Mouse (Mus musculus): ENCODE results near the gene Efna1. TPM values are rescaled to one million over a fixed set of nuclear protein-coding genes. Genes with fewer than 3 reads are reported as not detected.
A peak's percentile ranks its signal among the peaks of the same experiment; 100 is the strongest.

The Efna1 gene
- polyA plus RNA-seq (2016; fragmentation: Nextera tagmentation; extraction: Ambion mirVana) = 32.0 and 37.7 TPM in 2 replicates

DNA sequence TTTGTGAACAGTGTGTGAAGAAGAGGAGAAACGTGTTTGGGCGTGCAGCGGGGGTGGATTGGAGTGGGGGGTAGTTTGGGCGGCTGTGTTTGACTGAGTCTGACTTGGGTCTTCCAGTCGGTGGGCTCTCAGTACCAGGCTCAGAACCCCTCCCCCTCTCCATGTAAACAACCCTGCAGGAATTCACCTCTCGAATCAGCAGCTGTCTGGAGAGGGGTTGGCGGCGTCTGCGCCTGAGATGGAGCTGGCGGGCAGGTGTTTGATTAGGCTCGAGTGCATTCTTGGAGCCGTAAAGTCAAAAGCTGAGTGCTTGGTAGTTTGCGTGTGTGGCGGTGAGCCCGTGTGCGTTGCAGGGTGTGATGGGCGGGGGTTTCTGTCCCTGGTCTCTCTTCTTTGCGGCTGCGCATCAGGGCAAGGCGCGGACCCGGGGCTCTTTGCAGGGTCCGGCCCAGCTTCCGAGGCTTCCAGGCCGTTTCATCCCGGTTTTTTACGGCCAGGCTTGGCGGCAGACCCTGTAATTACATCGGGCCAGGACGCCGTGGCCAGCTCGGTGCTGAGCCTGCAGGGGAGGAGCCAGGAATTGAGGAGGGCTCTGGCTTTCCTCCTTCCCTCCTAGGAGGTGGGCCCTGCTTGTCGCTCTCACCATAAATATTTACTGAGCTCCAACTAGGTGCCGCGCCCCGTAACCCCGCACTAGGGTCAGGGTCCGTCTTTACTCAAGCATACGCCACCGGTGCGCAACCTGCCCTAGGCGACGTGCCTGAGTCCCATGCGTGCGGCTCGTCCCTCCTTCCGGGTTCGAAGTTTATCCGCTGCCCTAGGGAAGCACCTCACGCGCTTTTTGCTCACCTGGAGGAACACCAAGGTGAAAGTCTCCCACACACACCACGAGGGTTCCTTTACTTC is at the start of gene Efna1:
Gene Efna1, minus strand, starts transcription at position 537 of the 906 bp plus-strand sequence.
- Histone ChIP-seq H3K4me3 (peak within 1 kb of the TSS; percentile 77), H3K27ac (peak within 1 kb of the TSS; percentile 92), H3K4me1 (peaks cover 65% of the 10 kb centered on the region), H3K9me3 (no peaks in the 10 kb centered on the region), H3K36me3 (peaks cover 7% of the 10 kb centered on the region), H3K27me3 (ENCODE audit: insufficient read depth, poor library complexity, severe bottlenecking) (0 out of 2 replicates have a peak, but pooled peaks cover 13% of the 10 kb centered on the region)
- WGBS = under 1% methylated on average over 52 of the region's 52 CpGs
- DNase-seq (ENCODE audit: low spot score) = no peak

DNA sequence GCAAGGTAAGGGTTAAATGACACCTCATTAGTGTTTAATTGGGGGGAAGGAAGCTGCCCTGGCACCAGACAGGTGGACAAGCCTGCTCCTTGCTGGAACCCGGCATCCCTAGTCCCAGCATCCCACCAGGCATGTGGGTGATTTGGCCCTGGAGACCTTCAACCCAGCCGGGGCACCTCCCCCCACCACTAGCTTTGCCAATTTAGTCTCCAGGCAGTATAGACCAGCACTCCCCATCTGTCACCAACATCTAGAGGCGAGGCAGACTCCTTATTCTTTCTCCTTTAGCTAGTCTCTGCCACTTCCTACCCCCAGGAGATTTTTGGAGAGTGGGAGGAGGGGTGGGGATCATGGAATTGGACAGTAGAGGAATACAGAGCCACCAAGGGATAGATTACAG is 49.4 kb upstream of the Efna1 start:
- Histone ChIP-seq H3K9me3 (no peaks in the 10 kb centered on the region), H3K27ac (no peak overlapping the region), H3K27me3 (ENCODE audit: insufficient read depth, poor library complexity, severe bottlenecking) (peaks cover 37% of the 10 kb centered on the region), H3K36me3 (peaks cover 28% of the 10 kb centered on the region), H3K4me1 (peaks cover 49% of the 10 kb centered on the region), H3K4me3 (no peak overlapping the region)
- DNase-seq (ENCODE audit: low spot score) = no peak
- 51% methylated on average over 3 of the region's 3 CpGs for WGBS

DNA sequence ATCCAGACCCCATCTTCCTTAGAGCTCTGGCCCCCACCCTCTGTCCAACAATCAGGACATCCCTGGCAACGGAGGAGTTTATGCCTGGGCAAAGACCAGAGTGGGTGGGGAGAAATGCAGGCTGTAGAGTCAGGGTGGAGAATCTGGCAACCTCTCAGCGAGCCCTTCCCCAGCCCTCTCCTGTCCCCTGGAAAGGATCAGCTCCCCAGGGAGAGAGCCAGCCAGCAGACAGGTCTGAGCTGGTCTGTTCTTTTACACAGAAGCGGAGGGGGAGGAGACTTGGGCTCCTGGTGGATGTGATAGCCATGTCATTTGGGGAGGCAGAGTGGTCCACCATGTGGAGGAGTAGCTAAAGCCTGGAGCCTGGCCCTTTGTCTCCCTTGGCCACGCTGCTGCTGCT is 47.7 kb upstream of the Efna1 start:
- H3K9me3 ChIP-seq = no peaks in the 10 kb centered on the region
- no peak for DNase-seq (ENCODE audit: low spot score)
- peaks cover 11% of the 10 kb centered on the region for H3K36me3 ChIP-seq
- H3K27ac ChIP-seq = peak overlapping the region; percentile 42; the same call in 1 of the 2 replicates
- peaks cover 49% of the 10 kb centered on the region for H3K4me1 ChIP-seq
- no peak overlapping the region for H3K4me3 ChIP-seq
- 8% methylated on average over 4 of the region's 4 CpGs for WGBS
- peaks cover 46% of the 10 kb centered on the region for H3K27me3 ChIP-seq (ENCODE audit: insufficient read depth, poor library complexity, severe bottlenecking)

DNA sequence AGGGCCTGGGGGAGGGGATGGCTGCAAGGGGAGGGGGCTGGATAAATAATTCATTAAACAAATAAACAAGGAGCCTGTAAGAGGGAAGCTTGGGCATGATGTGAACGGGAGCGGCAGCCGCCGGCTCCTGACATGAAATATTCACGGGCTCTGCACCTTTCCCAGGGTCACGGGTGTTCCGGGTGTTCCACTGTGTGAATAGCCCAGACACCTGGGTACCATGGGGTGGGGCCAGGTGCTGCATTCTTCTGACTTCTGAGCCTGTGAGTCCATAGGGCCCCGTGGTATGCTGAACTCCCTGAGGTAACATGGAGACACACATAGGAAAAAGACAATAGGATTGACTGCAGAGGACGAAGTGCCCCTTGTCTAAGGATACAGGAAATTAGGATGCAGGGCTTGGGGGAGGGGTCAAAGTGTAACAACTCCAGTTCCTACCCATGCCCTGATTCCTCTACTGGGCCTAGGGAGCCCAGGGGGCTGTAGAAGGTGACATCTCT is 46.5 kb upstream of the Efna1 start:
- DNase-seq (ENCODE audit: low spot score) = no peak
- 50% methylated on average over 9 of the region's 9 CpGs for WGBS
- Histone ChIP-seq H3K4me1 (peaks cover 46% of the 10 kb centered on the region), H3K36me3 (no peaks in the 10 kb centered on the region), H3K27me3 (ENCODE audit: insufficient read depth, poor library complexity, severe bottlenecking) (peaks cover 50% of the 10 kb centered on the region), H3K4me3 (no peak overlapping the region), H3K27ac (no peak overlapping the region), H3K9me3 (no peaks in the 10 kb centered on the region)

DNA sequence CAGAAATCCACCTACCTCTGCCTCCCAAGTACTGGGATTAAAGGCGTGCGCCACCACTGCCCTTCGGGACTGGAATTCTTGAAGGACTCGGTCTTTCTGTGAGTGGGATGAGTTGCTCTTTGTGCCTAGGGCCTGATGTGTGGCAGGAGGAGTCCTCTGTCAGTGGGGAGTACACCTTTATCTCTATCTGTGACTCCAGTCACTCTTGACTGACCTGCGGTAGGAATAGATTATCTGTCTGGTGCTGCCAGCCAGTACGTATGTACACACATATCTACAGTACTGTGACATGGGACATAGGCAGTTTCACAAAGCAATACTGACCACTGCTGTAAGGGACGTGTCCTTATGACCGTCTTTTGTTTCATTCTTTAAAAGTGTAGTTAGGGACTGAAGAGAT is 44.9 kb upstream of the Efna1 start:
- Histone ChIP-seq H3K27ac (no peak overlapping the region), H3K4me3 (no peak overlapping the region), H3K27me3 (ENCODE audit: insufficient read depth, poor library complexity, severe bottlenecking) (peaks cover 65% of the 10 kb centered on the region), H3K4me1 (peaks cover 48% of the 10 kb centered on the region), H3K36me3 (no peaks in the 10 kb centered on the region), H3K9me3 (no peaks in the 10 kb centered on the region)
- WGBS = 81% methylated on average over 8 of the region's 8 CpGs
- no peak for DNase-seq (ENCODE audit: low spot score)

DNA sequence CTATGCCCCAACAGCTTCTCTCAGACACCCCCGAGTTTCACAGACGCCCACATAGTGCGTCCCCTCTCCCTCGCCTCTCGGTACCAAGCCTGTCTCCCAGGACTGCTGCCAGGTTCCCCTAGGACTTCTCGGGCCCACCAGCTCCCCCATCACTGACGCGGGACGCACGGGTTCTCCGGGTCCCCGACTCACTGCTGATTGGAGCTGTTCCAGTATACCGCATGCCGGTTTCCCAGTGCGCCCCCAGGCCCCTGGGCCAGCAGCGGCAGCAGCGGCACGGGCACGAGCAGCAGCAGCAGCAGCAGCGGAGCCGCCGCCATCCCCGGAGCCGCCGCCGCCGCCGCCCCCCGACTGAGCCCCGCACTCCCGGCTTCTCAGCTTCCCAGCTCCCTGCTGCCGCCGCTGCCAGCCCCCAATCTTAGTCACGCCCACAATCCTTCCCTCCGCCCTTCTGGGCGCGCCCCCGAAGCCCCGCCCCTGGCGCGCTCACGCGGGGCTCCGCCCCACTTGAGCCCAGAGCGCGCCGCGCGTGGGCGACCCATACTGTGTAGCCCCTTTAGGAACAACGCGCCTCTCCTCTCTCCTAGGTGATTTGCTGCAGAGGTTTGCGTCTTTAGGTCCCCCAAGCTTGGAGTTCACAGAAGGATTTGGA is 41.7 kb upstream of the Efna1 start, which contains the start of gene Efna3:
Gene Efna3, minus strand, starts transcription at position 452 of the 652 bp plus-strand sequence.
- Histone ChIP-seq H3K27me3 (ENCODE audit: insufficient read depth, poor library complexity, severe bottlenecking) (peaks cover 82% of the 10 kb centered on the region), H3K9me3 (no peaks in the 10 kb centered on the region), H3K36me3 (no peaks in the 10 kb centered on the region), H3K27ac (peak within 1 kb of the TSS; percentile 64), H3K4me3 (peak within 1 kb of the TSS; percentile 76), H3K4me1 (peaks cover 52% of the 10 kb centered on the region)
- WGBS = 1% methylated on average over 53 of the region's 53 CpGs
- DNase-seq (ENCODE audit: low spot score) = no peak

DNA sequence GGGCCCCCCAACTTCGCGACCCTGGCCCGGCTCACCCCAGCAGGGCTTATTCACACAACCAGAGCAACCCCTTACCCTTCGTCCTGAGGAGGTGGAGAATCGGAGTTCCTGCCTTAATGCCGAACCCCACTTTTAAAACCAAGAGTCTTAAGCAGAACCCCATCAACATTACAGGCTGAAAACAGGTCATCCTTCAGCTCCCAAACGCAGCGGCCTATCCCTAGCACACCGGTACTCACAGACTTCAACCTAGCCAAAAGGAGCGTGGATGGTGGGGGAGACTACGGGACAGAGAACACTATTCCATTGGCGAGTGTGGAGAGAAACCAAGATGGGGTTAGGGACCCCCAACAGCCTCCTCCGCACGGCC is 41.2 kb upstream of the Efna1 start:
- H3K27ac ChIP-seq = peak overlapping the region; percentile 64
- peaks cover 82% of the 10 kb centered on the region for H3K27me3 ChIP-seq (ENCODE audit: insufficient read depth, poor library complexity, severe bottlenecking)
- H3K36me3 ChIP-seq = no peaks in the 10 kb centered on the region
- no peaks in the 10 kb centered on the region for H3K9me3 ChIP-seq
- WGBS = under 1% methylated on average over 14 of the region's 14 CpGs
- H3K4me3 ChIP-seq = peak overlapping the region; percentile 76
- no peak for DNase-seq (ENCODE audit: low spot score)
- H3K4me1 ChIP-seq = peaks cover 50% of the 10 kb centered on the region

DNA sequence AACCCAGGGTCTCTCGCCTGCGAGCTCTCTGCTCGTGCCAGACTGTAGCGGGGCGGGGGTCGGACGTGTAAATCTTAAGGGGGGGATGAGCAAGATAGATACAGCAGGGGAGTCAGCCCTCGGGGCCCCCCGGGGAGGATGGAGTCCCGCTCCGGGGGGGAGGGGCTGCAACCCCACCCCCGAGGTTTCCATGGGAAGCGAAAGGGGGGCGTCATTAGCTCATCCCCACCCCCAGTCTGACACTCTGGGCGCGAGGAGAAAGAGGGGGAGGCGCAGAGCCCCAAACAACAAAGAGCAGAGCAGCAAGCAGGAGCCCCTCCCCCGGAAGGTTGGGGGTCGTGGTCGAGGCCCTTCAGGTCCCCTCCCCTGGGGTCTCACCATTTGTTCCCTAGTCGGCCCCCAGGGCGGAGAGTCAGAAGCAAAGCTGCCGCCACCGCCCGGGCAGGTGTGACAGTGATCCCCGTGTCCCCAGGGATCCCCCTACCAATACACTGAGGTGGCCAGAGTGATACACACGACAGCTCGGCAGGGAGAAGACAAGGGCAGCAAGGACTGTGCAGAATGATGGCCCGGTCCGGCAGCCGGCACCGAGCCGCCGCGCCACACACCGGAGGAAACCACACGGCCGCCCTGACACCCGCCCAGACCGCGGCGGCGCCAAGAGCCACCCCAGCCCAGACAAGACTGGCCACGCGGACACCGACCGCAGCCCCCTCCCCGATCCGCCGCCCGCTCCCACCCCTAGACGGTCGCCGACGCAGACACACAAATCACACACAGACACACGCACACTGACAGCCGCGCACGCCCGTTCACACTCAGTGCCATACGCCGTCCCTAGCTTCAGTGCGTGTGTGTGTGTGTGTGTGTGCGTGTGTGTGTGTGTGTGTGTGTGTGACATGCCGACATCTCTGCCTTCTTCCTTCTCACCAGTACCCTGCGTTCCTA is 40.5 kb upstream of the Efna1 start:
- WGBS = 1% methylated on average over 66 of the region's 66 CpGs
- no peak for DNase-seq (ENCODE audit: low spot score)
- Histone ChIP-seq H3K36me3 (no peaks in the 10 kb centered on the region), H3K27ac (peak overlapping the region; percentile 47), H3K9me3 (no peaks in the 10 kb centered on the region), H3K4me1 (peaks cover 53% of the 10 kb centered on the region), H3K4me3 (peak overlapping the region; percentile 76), H3K27me3 (ENCODE audit: insufficient read depth, poor library complexity, severe bottlenecking) (peaks cover 79% of the 10 kb centered on the region)

DNA sequence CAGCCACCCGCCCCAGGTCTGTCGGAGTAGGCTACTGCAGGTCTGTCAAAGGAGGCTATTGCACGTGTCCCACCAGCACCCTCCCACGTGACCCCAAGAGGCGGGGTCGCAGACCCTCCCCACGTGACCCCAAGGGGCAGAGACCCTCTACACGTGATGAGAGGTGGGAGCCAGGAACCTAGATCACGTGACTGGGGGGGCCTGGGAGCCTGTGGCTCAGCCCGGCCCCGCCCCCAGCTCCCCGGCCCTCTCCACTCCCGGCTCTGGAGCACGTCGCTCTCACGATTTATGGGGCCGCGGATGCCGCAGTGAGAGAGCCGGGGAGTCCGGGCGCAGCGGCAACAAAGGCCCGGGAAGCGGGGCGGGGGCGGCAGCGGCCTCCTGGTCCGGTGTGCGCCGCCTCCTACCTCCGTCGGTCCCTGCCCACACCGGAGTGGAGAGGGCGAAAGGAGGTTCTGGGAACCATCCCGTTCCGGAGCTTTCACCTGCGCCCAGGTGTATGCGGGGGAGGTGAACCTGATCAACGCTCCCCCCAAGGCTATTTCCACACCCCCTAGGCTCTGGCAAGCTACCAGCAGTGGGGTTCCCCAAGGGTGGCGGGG is 39.7 kb upstream of the Efna1 start:
- no peak for DNase-seq (ENCODE audit: low spot score)
- no peaks in the 10 kb centered on the region for H3K9me3 ChIP-seq
- peak overlapping the region; percentile 76 for H3K4me3 ChIP-seq
- H3K27ac ChIP-seq = peak overlapping the region; percentile 47
- peaks cover 75% of the 10 kb centered on the region for H3K27me3 ChIP-seq (ENCODE audit: insufficient read depth, poor library complexity, severe bottlenecking)
- no peaks in the 10 kb centered on the region for H3K36me3 ChIP-seq
- 2% methylated on average over 35 of the region's 41 CpGs for WGBS
- H3K4me1 ChIP-seq = peaks cover 61% of the 10 kb centered on the region

DNA sequence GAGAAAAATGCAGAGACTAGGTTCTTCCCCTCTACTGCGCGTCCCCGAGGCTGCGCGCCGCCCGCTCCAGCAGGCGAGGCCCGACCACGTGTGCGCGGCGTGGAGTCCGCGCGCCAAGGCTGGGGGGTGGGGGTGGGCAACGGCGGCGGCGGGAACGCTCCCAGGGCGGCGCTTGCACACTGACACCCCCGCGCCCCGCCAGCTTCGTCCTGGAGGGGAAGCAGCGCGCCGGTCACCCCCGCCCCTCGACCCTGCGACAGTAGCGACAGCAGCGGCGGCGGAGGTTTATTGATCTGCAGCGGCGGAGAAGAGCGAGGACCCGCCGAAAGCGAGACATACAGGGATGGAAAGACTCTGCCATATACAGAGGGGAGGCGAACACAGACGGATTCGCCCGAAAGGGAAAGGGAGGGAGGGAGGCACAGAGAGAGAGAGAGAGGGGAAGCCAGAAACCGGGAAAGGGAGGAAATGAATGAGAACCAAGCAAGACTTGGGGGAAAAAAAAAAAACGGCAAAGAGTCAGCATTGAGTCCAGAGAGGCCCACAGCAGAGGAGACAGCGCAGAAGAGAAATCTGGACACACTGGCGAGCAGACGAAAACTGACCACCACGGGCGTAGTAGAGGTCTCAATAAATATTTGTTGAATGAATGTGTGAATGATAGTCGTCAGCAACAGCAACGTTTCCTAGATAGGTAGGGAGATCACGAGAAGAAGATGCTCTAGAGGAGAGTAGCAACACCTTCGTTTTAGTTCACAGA is 38.8 kb upstream of the Efna1 start:
- no peak for DNase-seq (ENCODE audit: low spot score)
- 4% methylated on average over 58 of the region's 58 CpGs for WGBS
- Histone ChIP-seq H3K36me3 (no peaks in the 10 kb centered on the region), H3K4me1 (peaks cover 70% of the 10 kb centered on the region), H3K4me3 (peak overlapping the region; percentile 76), H3K27me3 (ENCODE audit: insufficient read depth, poor library complexity, severe bottlenecking) (peaks cover 75% of the 10 kb centered on the region), H3K27ac (0 out of 2 replicates have a peak overlapping the region, but pooled peaks have one; percentile 42), H3K9me3 (no peaks in the 10 kb centered on the region)

DNA sequence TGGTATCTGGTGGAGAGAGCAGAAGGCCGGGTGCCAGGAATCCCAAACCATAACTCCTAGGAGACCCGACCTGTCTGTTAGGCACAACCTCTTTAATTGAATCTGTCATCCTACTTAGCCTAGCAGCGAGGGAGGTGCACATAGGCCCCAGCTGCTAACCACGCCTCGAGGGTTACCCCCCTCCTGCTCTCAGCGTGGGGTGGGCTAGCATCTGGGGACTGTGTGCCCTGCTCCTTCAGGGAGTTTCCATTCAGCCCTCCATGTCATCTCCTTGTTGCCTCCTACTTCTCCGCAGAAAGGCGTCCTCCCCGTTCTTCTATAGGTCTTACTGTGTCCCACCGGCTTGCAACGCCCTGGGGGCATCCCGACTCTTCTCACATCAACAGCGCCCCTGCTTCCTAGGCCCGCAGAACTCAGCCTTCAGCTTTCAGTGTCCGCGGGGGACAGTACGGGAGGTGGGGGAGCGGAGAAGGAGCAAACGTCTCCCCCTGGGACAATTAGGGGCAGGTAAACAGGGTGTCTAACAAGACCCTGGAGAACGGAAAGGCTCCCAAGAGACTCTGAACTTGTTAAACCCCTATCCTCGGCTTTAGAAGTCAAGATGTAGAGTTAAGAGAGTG is 38.1 kb upstream of the Efna1 start:
- Histone ChIP-seq H3K4me1 (peaks cover 77% of the 10 kb centered on the region), H3K27me3 (ENCODE audit: insufficient read depth, poor library complexity, severe bottlenecking) (peaks cover 71% of the 10 kb centered on the region), H3K36me3 (no peaks in the 10 kb centered on the region), H3K9me3 (no peaks in the 10 kb centered on the region), H3K27ac (no peak overlapping the region), H3K4me3 (peak overlapping the region; percentile 76)
- 8% methylated on average over 21 of the region's 21 CpGs for WGBS
- no peak for DNase-seq (ENCODE audit: low spot score)

All from heart, embryonic 10.5 days (tissue).